Mouse (Mus musculus): ENCODE measurements at regions not wholly inside any gene's neighbourhood (a gene's known extent, or its start where the extent isn't known, plus 50 kb on each side); places are given as distances from the start of the nearest gene placed in this dataset.

- TF ChIP-seq CTCF (IDR thresholded peaks at IDR 0.05; ENCODE audit: borderline replicate concordance, extremely low read depth, insufficient read depth, insufficient read length), result no peak
- no peak for TF ChIP-seq POLR2A (IDR thresholded peaks at IDR 0.05; ENCODE audit: borderline replicate concordance, extremely low read depth, insufficient read depth, insufficient read length, poor library complexity, severe bottlenecking)
Observed at GRCm38 (mm10) chr3:101660176-101660575, 55.7 kb upstream of the Atp1a1 start.

All from brain, embryonic 14.5 days (tissue).